Mouse (Mus musculus): ENCODE data around the gene Tenm4. TPM values are rescaled to one million over a fixed set of nuclear protein-coding genes. Genes with fewer than 3 reads are reported as not detected.

Gene Tenm4
- polyA plus RNA-seq, 1 experiment from 2014 or later, result 31.5 TPM

DNA sequence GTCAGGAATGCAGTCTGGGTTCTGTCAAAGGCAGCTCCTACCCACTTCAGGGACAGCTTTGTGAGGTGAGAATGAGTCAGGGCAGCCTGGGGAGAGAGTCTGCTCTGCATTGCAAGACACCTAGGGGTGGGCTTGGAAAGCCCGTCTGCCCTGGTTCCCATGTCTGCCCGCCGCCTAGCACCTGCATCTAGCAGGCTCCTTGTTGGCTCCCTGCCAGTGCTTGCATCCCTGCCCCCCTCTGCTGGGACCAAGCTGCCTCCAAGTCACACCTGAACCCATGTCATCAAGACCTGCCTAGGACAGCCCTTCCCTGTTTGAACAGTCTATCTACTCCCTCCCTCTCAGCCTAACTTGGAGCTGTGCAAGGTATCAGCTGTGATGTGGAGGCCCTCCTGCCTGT lies 489.9 kb downstream of the Tenm4 start:
- Histone ChIP-seq H3K4me1 (peaks cover 89% of the 10 kb centered on the region), H3K4me3 (no peak overlapping the region), H3K9me3 (no peaks in the 10 kb centered on the region), H3K27ac (replicated peaks) (peak overlapping the region; percentile 78), H3K36me3 (replicated peaks) (no peaks in the 10 kb centered on the region), H3K27me3 (replicated peaks; ENCODE audit: low read depth, poor library complexity, severe bottlenecking) (peaks cover 8% of the 10 kb centered on the region; the same call in 1 of the 2 replicates)
- 75% methylated on average over 3 of the region's 3 CpGs for WGBS
- no peak for DNase-seq (ENCODE audit: low spot score)

DNA sequence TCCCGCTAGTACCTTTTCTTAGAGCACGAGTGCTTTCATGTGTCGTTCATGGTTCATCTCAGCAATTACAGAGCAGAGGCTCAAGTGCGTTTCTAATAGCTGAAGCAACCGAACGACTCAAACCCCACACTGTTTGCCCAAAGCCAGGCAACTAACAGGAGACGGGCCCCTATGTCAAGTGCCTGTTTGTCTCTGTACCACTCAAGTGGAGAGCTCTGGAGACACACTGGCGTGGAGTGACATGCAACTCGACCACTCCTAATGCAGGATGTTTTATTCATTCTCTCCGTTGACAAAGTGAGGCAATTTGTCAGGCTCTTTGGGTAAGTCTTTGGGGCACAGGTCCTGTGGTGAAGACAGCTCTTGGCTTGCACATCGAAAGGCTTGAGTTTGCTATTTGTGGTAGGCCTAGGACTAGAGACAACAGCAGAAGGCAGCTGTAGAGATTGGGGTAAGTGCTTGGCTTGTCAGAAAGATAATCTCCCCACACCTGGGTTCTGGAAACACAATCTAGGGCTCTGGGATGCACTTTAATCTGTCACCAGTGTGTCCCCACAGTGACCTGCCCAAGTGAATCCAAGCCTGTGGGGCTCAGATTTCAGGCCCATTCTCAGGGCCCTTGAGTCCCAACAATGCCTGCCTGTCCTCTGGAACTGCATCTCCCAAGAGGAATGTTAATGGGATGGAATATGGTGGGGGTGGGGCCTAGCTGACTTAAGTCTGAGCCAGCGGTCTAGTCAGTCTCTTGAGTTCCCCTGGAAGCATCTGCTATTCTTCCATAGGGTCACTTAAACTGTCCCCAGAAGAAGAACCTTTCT lies 490.5 kb downstream of the Tenm4 start:
- peaks cover 87% of the 10 kb centered on the region for H3K4me1 ChIP-seq
- H3K27ac ChIP-seq (replicated peaks), result peak overlapping the region; percentile 78
- H3K4me3 ChIP-seq, result no peak overlapping the region
- 54% methylated on average over 12 of the region's 12 CpGs for WGBS
- no peaks in the 10 kb centered on the region for H3K36me3 ChIP-seq (replicated peaks)
- peak; percentile 66 for DNase-seq (ENCODE audit: low spot score)
- no peaks in the 10 kb centered on the region for H3K9me3 ChIP-seq
- peaks cover 5% of the 10 kb centered on the region; the same call in 1 of the 2 replicates for H3K27me3 ChIP-seq (replicated peaks; ENCODE audit: low read depth, poor library complexity, severe bottlenecking)

DNA sequence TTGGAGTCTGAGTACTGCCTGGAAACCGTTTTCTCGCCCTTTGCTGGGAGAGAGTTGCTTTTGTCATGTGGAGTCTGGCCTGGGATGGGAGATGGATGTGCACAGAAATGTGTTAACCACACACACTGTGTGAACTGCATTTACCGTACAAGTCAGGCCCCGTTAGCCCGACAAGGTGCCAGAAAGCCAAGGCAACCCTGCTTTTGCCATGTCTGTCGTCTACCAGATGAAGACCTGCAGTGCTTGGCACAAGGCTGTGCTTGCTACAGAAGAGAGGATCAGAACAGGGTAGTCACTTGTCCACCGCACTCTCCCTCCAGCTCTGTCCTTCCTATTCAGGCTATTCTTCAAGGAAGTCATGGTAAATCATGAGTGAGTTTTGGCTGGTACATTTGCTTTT lies 492.3 kb downstream of the Tenm4 start:
- DNase-seq (ENCODE audit: low spot score), result no peak
- H3K4me3 ChIP-seq, result no peak overlapping the region
- H3K4me1 ChIP-seq, result peaks cover 86% of the 10 kb centered on the region
- H3K27ac ChIP-seq (replicated peaks), result peak overlapping the region; percentile 25
- H3K36me3 ChIP-seq (replicated peaks), result no peaks in the 10 kb centered on the region
- H3K9me3 ChIP-seq, result no peaks in the 10 kb centered on the region
- peaks cover under 1% of the 10 kb centered on the region; the same call in 1 of the 2 replicates for H3K27me3 ChIP-seq (replicated peaks; ENCODE audit: low read depth, poor library complexity, severe bottlenecking)
- 79% methylated on average over 7 of the region's 7 CpGs for WGBS

GRCm38 (mm10) chr7:96666366-96666896 lies 495.4 kb downstream of the Tenm4 start:
- no peak for DNase-seq (ENCODE audit: low spot score)
- WGBS, result 81% methylated on average over 8 of the region's 8 CpGs
- H3K27me3 ChIP-seq (replicated peaks; ENCODE audit: low read depth, poor library complexity, severe bottlenecking), result peaks cover 11% of the 10 kb centered on the region; the same call in 1 of the 2 replicates
- no peak overlapping the region for H3K27ac ChIP-seq (replicated peaks)
- H3K4me3 ChIP-seq, result no peak overlapping the region
- no peaks in the 10 kb centered on the region for H3K36me3 ChIP-seq (replicated peaks)
- H3K4me1 ChIP-seq, result peaks cover 88% of the 10 kb centered on the region
- H3K9me3 ChIP-seq, result no peaks in the 10 kb centered on the region

- Histone ChIP-seq H3K9me3 (no peaks in the 10 kb centered on the region), H3K36me3 (replicated peaks) (no peaks in the 10 kb centered on the region), H3K27ac (replicated peaks) (0 out of 2 replicates have a peak overlapping the region, but pooled peaks have one; percentile 49), H3K27me3 (replicated peaks; ENCODE audit: low read depth, poor library complexity, severe bottlenecking) (peaks cover 11% of the 10 kb centered on the region; the same call in 1 of the 2 replicates), H3K4me3 (no peak overlapping the region), H3K4me1 (peaks cover 87% of the 10 kb centered on the region)
- 88% methylated on average over 6 of the region's 6 CpGs for WGBS
- no peak for DNase-seq (ENCODE audit: low spot score)
Measured at GRCm38 (mm10) chr7:96667688-96668087, 496.6 kb downstream of the Tenm4 start.

- no peak for DNase-seq (ENCODE audit: low spot score)
- WGBS, result 80% methylated on average over 3 of the region's 3 CpGs
- H3K4me3 ChIP-seq, result no peak overlapping the region
- peaks cover 74% of the 10 kb centered on the region for H3K4me1 ChIP-seq
- H3K27ac ChIP-seq (replicated peaks), result peak overlapping the region; percentile 69
- H3K9me3 ChIP-seq, result no peaks in the 10 kb centered on the region
- H3K27me3 ChIP-seq (replicated peaks; ENCODE audit: low read depth, poor library complexity, severe bottlenecking), result peaks cover 23% of the 10 kb centered on the region
- peaks cover 4% of the 10 kb centered on the region; the same call in 1 of the 2 replicates for H3K36me3 ChIP-seq (replicated peaks)
Measured at GRCm38 (mm10) chr7:96670095-96670494, 499.0 kb downstream of the Tenm4 start.

DNA sequence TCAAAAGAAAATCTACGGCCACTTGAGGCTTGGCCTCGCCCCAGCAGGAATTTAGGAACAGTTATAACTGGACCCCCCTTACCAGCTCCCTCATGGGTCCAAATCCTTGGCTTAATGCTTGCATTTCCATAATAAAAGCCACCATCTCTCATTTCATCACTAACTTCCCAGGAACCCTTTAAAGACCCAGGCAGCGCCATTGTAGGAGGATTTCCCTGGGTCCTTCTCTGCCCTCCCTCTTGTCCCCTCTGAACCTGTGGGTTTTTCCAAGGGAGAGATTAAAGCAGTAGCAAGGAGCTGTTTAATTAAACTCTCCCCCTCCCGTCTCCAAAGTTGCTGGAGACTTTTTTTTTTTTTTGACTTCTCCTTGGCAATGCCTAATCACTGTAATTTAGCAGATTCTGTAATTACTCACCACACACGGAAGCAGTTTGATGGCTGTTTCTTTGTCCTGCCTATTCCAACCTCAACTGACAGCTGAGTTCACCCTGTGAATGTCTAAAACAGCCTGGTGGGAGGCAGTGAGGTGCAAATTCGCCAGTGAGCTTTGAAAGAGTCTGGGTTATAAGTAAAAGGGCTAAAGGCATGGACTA lies 501.4 kb downstream of the Tenm4 start:
- Histone ChIP-seq H3K36me3 (replicated peaks) (peaks cover 4% of the 10 kb centered on the region; the same call in 1 of the 2 replicates), H3K27ac (replicated peaks) (peak overlapping the region; percentile 78), H3K9me3 (no peaks in the 10 kb centered on the region), H3K27me3 (replicated peaks; ENCODE audit: low read depth, poor library complexity, severe bottlenecking) (peaks cover 26% of the 10 kb centered on the region), H3K4me3 (no peak overlapping the region), H3K4me1 (peaks cover 78% of the 10 kb centered on the region)
- 16% methylated on average over 6 of the region's 6 CpGs for WGBS
- no peak for DNase-seq (ENCODE audit: low spot score)

GRCm38 (mm10) chr7:96677082-96677481 lies 506.0 kb downstream of the Tenm4 start:
- no peak overlapping the region for H3K27ac ChIP-seq (replicated peaks)
- peaks cover 15% of the 10 kb centered on the region for H3K27me3 ChIP-seq (replicated peaks; ENCODE audit: low read depth, poor library complexity, severe bottlenecking)
- no peaks in the 10 kb centered on the region for H3K9me3 ChIP-seq
- DNase-seq (ENCODE audit: low spot score), result no peak
- WGBS, result 89% methylated on average over 2 of the region's 2 CpGs
- H3K4me3 ChIP-seq, result no peak overlapping the region
- peaks cover 63% of the 10 kb centered on the region for H3K4me1 ChIP-seq
- H3K36me3 ChIP-seq (replicated peaks), result peaks cover 4% of the 10 kb centered on the region; the same call in 1 of the 2 replicates

DNA sequence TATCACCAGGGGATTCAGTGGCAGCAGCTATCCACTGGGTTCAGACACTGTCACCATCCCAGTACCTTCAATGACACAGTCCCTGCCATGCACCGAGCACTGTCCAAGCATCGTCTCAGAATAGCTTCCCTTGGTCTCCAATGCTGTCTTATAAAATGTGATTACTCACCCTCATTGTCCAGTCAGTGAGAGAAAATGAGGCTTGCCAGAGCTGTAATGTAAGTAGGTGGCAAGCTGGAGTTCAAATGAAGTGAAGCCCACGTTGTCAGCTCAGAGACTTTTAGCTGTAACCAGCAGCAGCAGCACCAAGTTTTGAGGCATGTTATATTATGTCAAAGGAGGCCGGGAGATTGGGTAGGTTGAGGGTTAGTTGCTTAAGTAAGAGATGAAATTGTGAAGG lies 507.2 kb downstream of the Tenm4 start:
- no peaks in the 10 kb centered on the region for H3K9me3 ChIP-seq
- WGBS, result 88% methylated on average over 4 of the region's 4 CpGs
- no peak for DNase-seq (ENCODE audit: low spot score)
- H3K4me1 ChIP-seq, result peaks cover 52% of the 10 kb centered on the region
- H3K27me3 ChIP-seq (replicated peaks; ENCODE audit: low read depth, poor library complexity, severe bottlenecking), result peaks cover 15% of the 10 kb centered on the region
- H3K27ac ChIP-seq (replicated peaks), result no peak overlapping the region
- H3K36me3 ChIP-seq (replicated peaks), result peaks cover 4% of the 10 kb centered on the region; the same call in 1 of the 2 replicates
- H3K4me3 ChIP-seq, result no peak overlapping the region

DNA sequence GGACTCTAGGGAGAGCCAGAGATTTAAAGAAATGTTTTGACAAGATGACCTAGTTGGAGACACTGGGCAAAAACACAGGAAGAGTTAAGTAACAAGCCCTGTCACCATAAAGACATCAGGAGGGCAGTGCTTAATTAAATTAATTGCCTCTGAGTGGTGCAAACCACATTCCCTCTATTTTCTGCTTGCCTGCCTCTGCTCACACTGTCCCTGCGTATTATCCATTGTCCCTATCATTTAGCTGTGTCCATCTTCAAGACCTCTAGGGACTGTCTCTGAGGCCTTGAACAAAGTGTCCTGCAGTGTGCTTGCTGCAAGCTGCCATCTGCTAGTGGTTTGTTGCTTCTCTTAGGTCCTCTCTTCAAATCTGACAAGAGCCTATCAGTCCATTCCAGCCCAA lies 508.7 kb downstream of the Tenm4 start:
- Histone ChIP-seq H3K27me3 (replicated peaks; ENCODE audit: low read depth, poor library complexity, severe bottlenecking) (peaks cover 5% of the 10 kb centered on the region), H3K4me3 (no peak overlapping the region), H3K9me3 (no peaks in the 10 kb centered on the region), H3K36me3 (replicated peaks) (peaks cover 1% of the 10 kb centered on the region; the same call in 1 of the 2 replicates), H3K27ac (replicated peaks) (peak overlapping the region; percentile 63; the same call in 1 of the 2 replicates), H3K4me1 (peaks cover 64% of the 10 kb centered on the region)
- WGBS, result 55% methylated on average over 1 of the region's 1 CpGs
- no peak for DNase-seq (ENCODE audit: low spot score)

GRCm38 (mm10) chr7:96680405-96680804 lies 509.4 kb downstream of the Tenm4 start:
- H3K27ac ChIP-seq (replicated peaks), result peak overlapping the region; percentile 63
- no peak for DNase-seq (ENCODE audit: low spot score)
- H3K36me3 ChIP-seq (replicated peaks), result no peaks in the 10 kb centered on the region
- H3K4me3 ChIP-seq, result no peak overlapping the region
- no peaks in the 10 kb centered on the region for H3K9me3 ChIP-seq
- H3K27me3 ChIP-seq (replicated peaks; ENCODE audit: low read depth, poor library complexity, severe bottlenecking), result no peaks in the 10 kb centered on the region
- 82% methylated on average over 5 of the region's 5 CpGs for WGBS
- H3K4me1 ChIP-seq, result peaks cover 69% of the 10 kb centered on the region

- Histone ChIP-seq H3K27me3 (replicated peaks; ENCODE audit: low read depth, poor library complexity, severe bottlenecking) (no peaks in the 10 kb centered on the region), H3K4me1 (peaks cover 67% of the 10 kb centered on the region), H3K36me3 (replicated peaks) (no peaks in the 10 kb centered on the region), H3K9me3 (no peaks in the 10 kb centered on the region), H3K27ac (replicated peaks) (no peak overlapping the region; the same call in 1 of the 2 replicates), H3K4me3 (no peak overlapping the region)
- 89% methylated on average over 4 of the region's 4 CpGs for WGBS
- DNase-seq (ENCODE audit: low spot score), result no peak
Measured at GRCm38 (mm10) chr7:96681808-96682207, 510.8 kb downstream of the Tenm4 start.
